Comparison of ENCODE assay signal across 25 mouse cellular contexts in the genomic region with DNA sequence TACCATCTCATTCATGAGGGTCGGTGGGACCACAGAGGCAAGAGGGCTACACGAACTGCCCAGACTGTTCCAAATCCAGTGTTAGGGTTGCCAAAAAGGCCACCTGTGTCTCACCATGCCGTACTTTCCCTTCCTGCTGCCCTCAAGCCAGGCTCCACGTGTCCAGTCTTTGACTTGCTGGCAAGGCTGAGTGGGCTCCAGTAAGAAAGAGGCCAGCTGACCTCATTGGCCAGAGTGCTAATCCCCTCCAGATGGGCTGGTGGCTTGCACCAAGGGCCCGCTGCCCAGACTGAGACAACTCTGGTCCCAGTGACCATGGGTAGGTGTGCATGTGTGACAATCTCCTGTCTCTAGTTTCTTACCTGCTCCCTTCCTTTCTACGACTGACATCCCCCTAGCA. TPM values are rescaled to one million over a fixed set of nuclear protein-coding genes. Genes with fewer than 3 reads are reported as not detected.
DNase-seq lines count a peak whose midpoint lies in the region; ATAC-seq and TF ChIP-seq lines count a peak whose summit lies in the region.
"Had no signal": no experiment of that assay in that cellular context is flagged by ENCODE, and none has a peak within 500 bp of the region (broad histone marks: within the 10 kb centered on the region; RNA-seq: fewer than 3 reads in every experiment).

No protein-coding gene starts in this region.

- no peak overlapping the region for H3K9ac ChIP-seq in hindbrain, embryonic 12.5 days
- H3K9ac ChIP-seq: forebrain, embryonic 13.5 days; heart, embryonic 13.5 days; hindbrain, embryonic 13.5 days; kidney, embryonic 15.5 days; neural tube, embryonic 13.5 days had no signal

- H3K4me2 ChIP-seq in hindbrain, embryonic 12.5 days (replicated peaks): no peak overlapping the region
- H3K4me2 ChIP-seq: forebrain, embryonic 13.5 days; heart, embryonic 13.5 days; hindbrain, embryonic 13.5 days; kidney, embryonic 15.5 days; neural tube, embryonic 13.5 days had no signal

- H3K4me1 ChIP-seq in hindbrain, embryonic 10.5 days (replicated peaks): peaks cover 46% of the 10 kb centered on the region
- H3K4me1 ChIP-seq in hindbrain, embryonic 12.5 days: peaks cover 28% of the 10 kb centered on the region
- peaks cover 25% of the 10 kb centered on the region for H3K4me1 ChIP-seq in cerebellum, adult 2 months (ENCODE audit: control insufficient read depth, insufficient read depth, low read length)

- no peaks in the 10 kb centered on the region for H3K9me3 ChIP-seq in hindbrain, embryonic 10.5 days
- H3K9me3 ChIP-seq in hindbrain, embryonic 12.5 days (replicated peaks): no peaks in the 10 kb centered on the region
- H3K9me3 ChIP-seq: forebrain, embryonic 13.5 days; heart, embryonic 13.5 days; hindbrain, embryonic 13.5 days; kidney, embryonic 15.5 days; neural tube, embryonic 13.5 days had no signal

- no peak overlapping the region for H3K4me3 ChIP-seq in hindbrain, embryonic 10.5 days
- H3K4me3 ChIP-seq in hindbrain, embryonic 12.5 days: no peak overlapping the region
- no peak overlapping the region for H3K4me3 ChIP-seq in cerebellum, adult 2 months (replicated peaks; ENCODE audit: insufficient read depth, low read depth, low read length)
- H3K4me3 ChIP-seq: forebrain, embryonic 13.5 days; heart, embryonic 13.5 days; hindbrain, embryonic 13.5 days; kidney, embryonic 15.5 days; left cerebral cortex, adult 2 months; myocyte; neural tube, embryonic 13.5 days had no signal

- H3K36me3 ChIP-seq in hindbrain, embryonic 10.5 days: no peaks in the 10 kb centered on the region
- no peaks in the 10 kb centered on the region for H3K36me3 ChIP-seq in hindbrain, embryonic 12.5 days
- H3K36me3 ChIP-seq: heart, embryonic 13.5 days; hindbrain, embryonic 13.5 days; kidney, embryonic 15.5 days; neural tube, embryonic 13.5 days had no signal

- TF ChIP-seq CTCF in cerebellum, adult 2 months (IDR thresholded peaks at IDR 0.05; ENCODE audit: borderline replicate concordance, insufficient read depth, low read depth, low read length): no peak

- TF ChIP-seq POLR2A in cerebellum, adult 2 months (IDR thresholded peaks at IDR 0.05; ENCODE audit: borderline replicate concordance, insufficient read depth, low read length): no peak

- WGBS in hindbrain, embryonic 10.5 days: 70% methylated on average over 6 of the region's 6 CpGs
- 78% methylated on average over 6 of the region's 6 CpGs for WGBS in hindbrain, embryonic 12.5 days
- 10% methylated on average over 6 of the region's 6 CpGs for WGBS in cerebellum, adult 2 months

- peak overlapping the region; percentile 42; the same call in 1 of the 2 replicates for H3K27ac ChIP-seq in hindbrain, embryonic 10.5 days
- no peak overlapping the region for H3K27ac ChIP-seq in hindbrain, embryonic 12.5 days
- no peak overlapping the region for H3K27ac ChIP-seq in cerebellum, adult 2 months (ENCODE audit: insufficient read depth, low read length)
- H3K27ac ChIP-seq: forebrain, embryonic 13.5 days; heart, embryonic 13.5 days; hindbrain, embryonic 13.5 days; kidney, embryonic 15.5 days; left cerebral cortex, adult 2 months; neural tube, embryonic 13.5 days; stomach, postnatal 0 days had no signal

- no peak for ATAC-seq in hindbrain, embryonic 12.5 days (ENCODE audit: low FRiP score)
- peak; percentile 26; the same call in 1 of the 2 replicates for ATAC-seq in cerebellum, adult (ENCODE audit: insufficient number of reproducible peaks, low FRiP score, low TSS enrichment)
- ATAC-seq: forebrain, embryonic 13.5 days had no signal

- no peak for DNase-seq in hindbrain, embryonic 10.5 days (ENCODE audit: low spot score)
- peak; percentile 74 to 85 for DNase-seq in cerebellum, adult 2 months
- DNase-seq in cerebellum, postnatal 25 days: peak; percentile 70 to 81
- DNase-seq in heart, adult 11 months: no peak
- no peak for DNase-seq in ovary, postnatal 36 days (ENCODE audit: low spot score)
- DNase-seq in B cell, adult 2 months: no peak
- DNase-seq: adrenal gland, postnatal 25 days; heart, postnatal 14 days; kidney, adult 11 months; kidney, postnatal 4 days; lung, postnatal 4 days; midbrain, embryonic 14.5 days had no signal

- H3K27me3 ChIP-seq in hindbrain, embryonic 10.5 days (ENCODE audit: insufficient read depth, poor library complexity, severe bottlenecking): peaks cover 97% of the 10 kb centered on the region
- H3K27me3 ChIP-seq in hindbrain, embryonic 12.5 days: peaks cover 46% of the 10 kb centered on the region
- no peaks in the 10 kb centered on the region for H3K27me3 ChIP-seq in cerebellum, adult 2 months (ENCODE audit: control insufficient read depth, insufficient read depth, low read length)

RNA-seq across cellular contexts. Expression of gene Cacna1g, which starts 3.7 kb away (rescaled TPM):
- polyA plus RNA-seq in hindbrain, embryonic 10.5 days (2016; fragmentation: Nextera tagmentation; extraction: Ambion mirVana): 5.3 and 7.7 TPM in 2 replicates
- 19.1 and 21.4 TPM in 2 replicates for polyA plus RNA-seq in hindbrain, embryonic 12.5 days (2016; fragmentation: Nextera tagmentation; extraction: Ambion mirVana)
- 199 and 248 TPM in 2 replicates for polyA plus RNA-seq in cerebellum, adult 2 months (2012; rRNA removed)

RNA-seq across cellular contexts. Expression of gene Spata20, which starts 8.3 kb away (rescaled TPM):
- 0.05 TPM in 1 of 2 replicates, not detected in the other for polyA plus RNA-seq in hindbrain, embryonic 10.5 days (2016; fragmentation: Nextera tagmentation; extraction: Ambion mirVana)
- polyA plus RNA-seq in hindbrain, embryonic 12.5 days (2016; fragmentation: Nextera tagmentation; extraction: Ambion mirVana): 0.08 TPM in 1 of 2 replicates, not detected in the other
- 1.5 and 1.9 TPM in 2 replicates for polyA plus RNA-seq in cerebellum, adult 2 months (2012; rRNA removed)
- polyA plus RNA-seq: C2C12; liver, adult 2 months; liver, embryonic 16.5 days; myocyte had no signal

RNA-seq across cellular contexts. Expression of gene Epn3, which starts 22.1 kb away (rescaled TPM):
- polyA plus RNA-seq in hindbrain, embryonic 10.5 days (2016; fragmentation: Nextera tagmentation; extraction: Ambion mirVana): 1.7 and 1.9 TPM in 2 replicates
- polyA plus RNA-seq in hindbrain, embryonic 12.5 days (2016; fragmentation: Nextera tagmentation; extraction: Ambion mirVana): 1.7 and 2.5 TPM in 2 replicates
- 31.1 and 35.9 TPM in 2 replicates for polyA plus RNA-seq in cerebellum, adult 2 months (2012; rRNA removed)

RNA-seq across cellular contexts. Expression of gene Mycbpap, which starts 43.9 kb away (rescaled TPM):
- polyA plus RNA-seq in hindbrain, embryonic 10.5 days (2016; fragmentation: Nextera tagmentation; extraction: Ambion mirVana): 3.9 and 4.6 TPM in 2 replicates
- polyA plus RNA-seq in hindbrain, embryonic 12.5 days (2016; fragmentation: Nextera tagmentation; extraction: Ambion mirVana): 4.2 and 5.2 TPM in 2 replicates
- 3.6 and 4.9 TPM in 2 replicates for polyA plus RNA-seq in cerebellum, adult 2 months (2012; rRNA removed)
- polyA plus RNA-seq: C2C12; liver, embryonic 16.5 days had no signal

Comparison
In these comparisons a context has a peak if more than half of its experiments do, and no peak if none do; other contexts are left out.
1. DNase-seq: peak in cerebellum, adult 2 months (2 of 2) and cerebellum, postnatal 25 days (2 of 2); none in hindbrain, embryonic 10.5 days (single experiment), heart, adult 11 months (single experiment), ovary, postnatal 36 days (single experiment) and B cell, adult 2 months (0 of 2).